Mouse (Mus musculus): ENCODE data around the gene Ak5. TPM values are rescaled to one million over a fixed set of nuclear protein-coding genes. Genes with fewer than 3 reads are reported as not detected.

The Ak5 gene
- polyA plus RNA-seq, 1 experiment: 0.18 TPM

GRCm38 (mm10) chr3:152620534-152620933, 47.6 kb downstream of the Ak5 start:
- TF ChIP-seq MYOD1 (IDR thresholded peaks at IDR 0.05; ENCODE audit: control insufficient read depth, insufficient read length, low read depth): no peak
- TF ChIP-seq MAX (IDR thresholded peaks at IDR 0.05): no peak
- TF ChIP-seq CEBPB (IDR thresholded peaks at IDR 0.05; ENCODE audit: low read depth): no peak
- no peak for TF ChIP-seq MYOG (IDR thresholded peaks at IDR 0.05; ENCODE audit: control insufficient read depth, extremely low read depth, insufficient read length)
- no peak for TF ChIP-seq USF1 (IDR thresholded peaks at IDR 0.05; ENCODE audit: low read depth)
- Histone ChIP-seq H3ac (ENCODE audit: control insufficient read depth, insufficient read length, low read depth) (no peak overlapping the region), H3K36me3 (ENCODE audit: control insufficient read depth, insufficient read depth) (no peaks in the 10 kb centered on the region), H3K27me3 (ENCODE audit: control insufficient read depth, insufficient read depth, insufficient read length) (no peaks in the 10 kb centered on the region), H3K4me3 (ENCODE audit: insufficient read depth, poor library complexity, severe bottlenecking) (no peak overlapping the region), H3K79me3 (ENCODE audit: low read depth) (no peaks in the 10 kb centered on the region), H3K79me2 (ENCODE audit: control insufficient read depth, insufficient read depth) (no peaks in the 10 kb centered on the region)

- Histone ChIP-seq H3K4me3 (ENCODE audit: insufficient read depth, poor library complexity, severe bottlenecking) (no peak overlapping the region), H3K36me3 (ENCODE audit: control insufficient read depth, insufficient read depth) (no peaks in the 10 kb centered on the region), H3K27me3 (ENCODE audit: control insufficient read depth, insufficient read depth, insufficient read length) (no peaks in the 10 kb centered on the region), H3K79me2 (ENCODE audit: control insufficient read depth, insufficient read depth) (no peaks in the 10 kb centered on the region), H3ac (ENCODE audit: control insufficient read depth, insufficient read length, low read depth) (no peak overlapping the region), H3K79me3 (ENCODE audit: low read depth) (no peaks in the 10 kb centered on the region)
- TF ChIP-seq MYOG (IDR thresholded peaks at IDR 0.05; ENCODE audit: control insufficient read depth, extremely low read depth, insufficient read length) (no peak), USF1 (IDR thresholded peaks at IDR 0.05; ENCODE audit: low read depth) (no peak), MYOD1 (IDR thresholded peaks at IDR 0.05; ENCODE audit: control insufficient read depth, insufficient read length, low read depth) (no peak), MAX (IDR thresholded peaks at IDR 0.05) (no peak), CTCF (IDR thresholded peaks at IDR 0.05; ENCODE audit: control insufficient read depth, insufficient read depth, insufficient read length) (no peak), CEBPB (IDR thresholded peaks at IDR 0.05; ENCODE audit: low read depth) (no peak), FOSL1 (IDR thresholded peaks at IDR 0.05; ENCODE audit: insufficient read depth, low read length, poor library complexity, severe bottlenecking) (no peak)
Measured at GRCm38 (mm10) chr3:152620058-152620457, 48.1 kb downstream of the Ak5 start.

- H3K79me2 ChIP-seq (ENCODE audit: control insufficient read depth, insufficient read depth): no peaks in the 10 kb centered on the region
- no peak for TF ChIP-seq MYOG (IDR thresholded peaks at IDR 0.05; ENCODE audit: control insufficient read depth, extremely low read depth, insufficient read length)
- TF ChIP-seq CTCF (IDR thresholded peaks at IDR 0.05; ENCODE audit: control insufficient read depth, insufficient read depth, insufficient read length): no peak
- TF ChIP-seq CEBPB (IDR thresholded peaks at IDR 0.05; ENCODE audit: low read depth): no peak
- no peak for TF ChIP-seq USF1 (IDR thresholded peaks at IDR 0.05; ENCODE audit: low read depth)
- TF ChIP-seq MYOD1 (IDR thresholded peaks at IDR 0.05; ENCODE audit: control insufficient read depth, insufficient read length, low read depth): no peak
- no peak for TF ChIP-seq MAX (IDR thresholded peaks at IDR 0.05)
- TF ChIP-seq FOSL1 (IDR thresholded peaks at IDR 0.05; ENCODE audit: insufficient read depth, low read length, poor library complexity, severe bottlenecking): no peak
Measured at GRCm38 (mm10) chr3:152609076-152609475, 59.1 kb downstream of the Ak5 start.

GRCm38 (mm10) chr3:152605849-152606248, 62.3 kb downstream of the Ak5 start:
- H3K4me3 ChIP-seq (ENCODE audit: insufficient read depth, poor library complexity, severe bottlenecking): no peak overlapping the region
- H3K36me3 ChIP-seq (ENCODE audit: control insufficient read depth, insufficient read depth): no peaks in the 10 kb centered on the region
- TF ChIP-seq USF1 (IDR thresholded peaks at IDR 0.05; ENCODE audit: low read depth) (no peak), FOSL1 (IDR thresholded peaks at IDR 0.05; ENCODE audit: insufficient read depth, low read length, poor library complexity, severe bottlenecking) (no peak), CEBPB (IDR thresholded peaks at IDR 0.05; ENCODE audit: low read depth) (no peak), CTCF (IDR thresholded peaks at IDR 0.05; ENCODE audit: control insufficient read depth, insufficient read depth, insufficient read length) (no peak), MAX (IDR thresholded peaks at IDR 0.05) (no peak), MYOD1 (IDR thresholded peaks at IDR 0.05; ENCODE audit: control insufficient read depth, insufficient read length, low read depth) (no peak), MYOG (IDR thresholded peaks at IDR 0.05; ENCODE audit: control insufficient read depth, extremely low read depth, insufficient read length) (no peak)
- no peaks in the 10 kb centered on the region for H3K79me2 ChIP-seq (ENCODE audit: control insufficient read depth, insufficient read depth)
- H3K27me3 ChIP-seq (ENCODE audit: control insufficient read depth, insufficient read depth, insufficient read length): no peaks in the 10 kb centered on the region
- no peak overlapping the region for H3ac ChIP-seq (ENCODE audit: control insufficient read depth, insufficient read length, low read depth)
- no peaks in the 10 kb centered on the region for H3K79me3 ChIP-seq (ENCODE audit: low read depth)

More at GRCm38 (mm10) chr3:152609076-152609475, 59.1 kb downstream of the Ak5 start:
- Histone ChIP-seq H3K36me3 (ENCODE audit: control insufficient read depth, insufficient read depth) (no peaks in the 10 kb centered on the region), H3K79me3 (ENCODE audit: low read depth) (no peaks in the 10 kb centered on the region), H3ac (ENCODE audit: control insufficient read depth, insufficient read length, low read depth) (no peak overlapping the region), H3K27me3 (ENCODE audit: control insufficient read depth, insufficient read depth, insufficient read length) (no peaks in the 10 kb centered on the region), H3K4me3 (ENCODE audit: insufficient read depth, poor library complexity, severe bottlenecking) (no peak overlapping the region)

- no peak overlapping the region for H3K4me3 ChIP-seq (ENCODE audit: insufficient read depth, poor library complexity, severe bottlenecking)
- no peaks in the 10 kb centered on the region for H3K27me3 ChIP-seq (ENCODE audit: control insufficient read depth, insufficient read depth, insufficient read length)
- no peaks in the 10 kb centered on the region for H3K79me3 ChIP-seq (ENCODE audit: low read depth)
- TF ChIP-seq MYOG (IDR thresholded peaks at IDR 0.05; ENCODE audit: control insufficient read depth, extremely low read depth, insufficient read length) (no peak), MAX (IDR thresholded peaks at IDR 0.05) (no peak), CTCF (IDR thresholded peaks at IDR 0.05; ENCODE audit: control insufficient read depth, insufficient read depth, insufficient read length) (no peak), MYOD1 (IDR thresholded peaks at IDR 0.05; ENCODE audit: control insufficient read depth, insufficient read length, low read depth) (no peak), FOSL1 (IDR thresholded peaks at IDR 0.05; ENCODE audit: insufficient read depth, low read length, poor library complexity, severe bottlenecking) (no peak), CEBPB (IDR thresholded peaks at IDR 0.05; ENCODE audit: low read depth) (no peak), USF1 (IDR thresholded peaks at IDR 0.05; ENCODE audit: low read depth) (no peak)
- H3K79me2 ChIP-seq (ENCODE audit: control insufficient read depth, insufficient read depth): no peaks in the 10 kb centered on the region
- no peak overlapping the region for H3ac ChIP-seq (ENCODE audit: control insufficient read depth, insufficient read length, low read depth)
- H3K36me3 ChIP-seq (ENCODE audit: control insufficient read depth, insufficient read depth): no peaks in the 10 kb centered on the region
Measured at GRCm38 (mm10) chr3:152599679-152600078, 68.5 kb downstream of the Ak5 start.
